Mouse (Mus musculus) midbrain, embryonic 15.5 days (tissue): ENCODE results near the gene Sertad2. TPM values are rescaled to one million over a fixed set of nuclear protein-coding genes. Genes with fewer than 3 reads are reported as not detected.

Source experiments
- ATAC-seq: fragments of 200-750 bp; cut with Nextera tagmentation; replicated peaks from 2 replicates; pipeline ENCODE4 v1.8.0; 2017; ENCODE audit warnings: moderate TSS enrichment
- H3K27ac ChIP-seq: fragments of 300-500 bp; sonication (generic); 2 replicates; pipeline ENCODE4 v1.5.1; 2015; ENCODE audit warnings: mild to moderate bottlenecking, inconsistent platforms
- H3K27me3 ChIP-seq: fragments of 300-500 bp; sonication (generic); replicated peaks from 2 replicates; pipeline ENCODE4 v1.6.1; 2015; ENCODE audit warnings: inconsistent platforms
- H3K36me3 ChIP-seq: fragments of 300-500 bp; sonication (generic); replicated peaks from 2 replicates; pipeline ENCODE4 v1.6.1; 2015; ENCODE audit warnings: inconsistent platforms
- H3K4me1 ChIP-seq: fragments of 300-500 bp; sonication (generic); 2 replicates; pipeline ENCODE4 v1.6.1; 2015; ENCODE audit warnings: inconsistent platforms
- H3K4me2 ChIP-seq: fragments of 300-500 bp; sonication (generic); 2 replicates; pipeline ENCODE4 v1.6.1; 2015; ENCODE audit warnings: inconsistent platforms, mild to moderate bottlenecking, moderate library complexity
- H3K4me3 ChIP-seq: fragments of 300-500 bp; sonication (generic); 2 replicates; pipeline ENCODE4 v1.5.1; 2015; ENCODE audit warnings: mild to moderate bottlenecking, inconsistent platforms
- H3K9ac ChIP-seq: fragments of 300-500 bp; sonication (generic); 2 replicates; pipeline ENCODE4 v1.6.1; 2015; ENCODE audit warnings: mild to moderate bottlenecking, inconsistent platforms
- H3K9me3 ChIP-seq: fragments of 300-500 bp; sonication (generic); 2 replicates; pipeline ENCODE4 v1.6.1; 2016; ENCODE audit warnings: inconsistent platforms
- WGBS: fragments of 180-500 bp; shearing (Covaris S2); methylation state at CpG from one replicate; pipeline ENCODE4 v1.1.7; 2015; ENCODE audit warnings: mixed read lengths; 5-methylcytosine and 5-hydroxymethylcytosine counted together
- polyA plus RNA-seq: library from polyadenylated mRNA; unstranded; fragments of >200 nt; fragmentation: Nextera tagmentation; extraction: Ambion mirVana; gene quantifications from 2 replicates; pipeline ENCODE4 v1.2.1, GENCODE M21; 2015

The Sertad2 gene
- polyA plus RNA-seq, 1 experiment from 2014 or later, result 27.7 TPM

GRCm38 (mm10) chr11:20552758-20553673, 10.0 kb downstream of the Sertad2 start:
- Histone ChIP-seq H3K36me3 (no peaks in the 10 kb centered on the region), H3K9me3 (no peaks in the 10 kb centered on the region), H3K9ac (no peak overlapping the region), H3K4me1 (no peaks in the 10 kb centered on the region), H3K27me3 (no peaks in the 10 kb centered on the region), H3K4me3 (no peak overlapping the region), H3K4me2 (no peak overlapping the region), H3K27ac (no peak overlapping the region)
- WGBS, result 65% methylated on average over 8 of the region's 8 CpGs
- no peak for ATAC-seq

- H3K4me2 ChIP-seq, result no peak overlapping the region
- no peaks in the 10 kb centered on the region for H3K4me1 ChIP-seq
- no peaks in the 10 kb centered on the region for H3K36me3 ChIP-seq
- no peak overlapping the region for H3K27ac ChIP-seq
- 82% methylated on average over 3 of the region's 3 CpGs for WGBS
- H3K4me3 ChIP-seq, result no peak overlapping the region
- no peaks in the 10 kb centered on the region for H3K9me3 ChIP-seq
- H3K9ac ChIP-seq, result no peak overlapping the region
- ATAC-seq, result no peak
- H3K27me3 ChIP-seq, result no peaks in the 10 kb centered on the region
Measured at GRCm38 (mm10) chr11:20555651-20556050, 12.6 kb downstream of the Sertad2 start.

GRCm38 (mm10) chr11:20556163-20556911, 13.3 kb downstream of the Sertad2 start:
- H3K36me3 ChIP-seq, result no peaks in the 10 kb centered on the region
- no peak for ATAC-seq
- no peak overlapping the region for H3K4me3 ChIP-seq
- no peak overlapping the region for H3K4me2 ChIP-seq
- no peaks in the 10 kb centered on the region for H3K9me3 ChIP-seq
- no peak overlapping the region for H3K9ac ChIP-seq
- H3K27me3 ChIP-seq, result no peaks in the 10 kb centered on the region
- H3K4me1 ChIP-seq, result peaks cover 3% of the 10 kb centered on the region
- H3K27ac ChIP-seq, result no peak overlapping the region
- WGBS, result 83% methylated on average over 7 of the region's 7 CpGs

GRCm38 (mm10) chr11:20559236-20559950, 16.3 kb downstream of the Sertad2 start:
- Histone ChIP-seq H3K4me2 (no peak overlapping the region), H3K4me1 (peaks cover 9% of the 10 kb centered on the region), H3K4me3 (no peak overlapping the region), H3K9me3 (no peaks in the 10 kb centered on the region), H3K36me3 (no peaks in the 10 kb centered on the region), H3K9ac (no peak overlapping the region), H3K27me3 (no peaks in the 10 kb centered on the region), H3K27ac (no peak overlapping the region)
- 86% methylated on average over 11 of the region's 11 CpGs for WGBS
- no peak for ATAC-seq

GRCm38 (mm10) chr11:20559951-20560642, 17.0 kb downstream of the Sertad2 start:
- Histone ChIP-seq H3K27me3 (no peaks in the 10 kb centered on the region), H3K9ac (no peak overlapping the region), H3K36me3 (no peaks in the 10 kb centered on the region), H3K4me2 (no peak overlapping the region), H3K4me3 (no peak overlapping the region), H3K4me1 (peaks cover 9% of the 10 kb centered on the region), H3K9me3 (no peaks in the 10 kb centered on the region), H3K27ac (no peak overlapping the region)
- no peak for ATAC-seq
- WGBS, result 72% methylated on average over 10 of the region's 10 CpGs

- H3K27me3 ChIP-seq, result no peaks in the 10 kb centered on the region
- peaks cover 9% of the 10 kb centered on the region for H3K4me1 ChIP-seq
- H3K36me3 ChIP-seq, result no peaks in the 10 kb centered on the region
- peak; percentile 98 for ATAC-seq
- 9% methylated on average over 13 of the region's 13 CpGs for WGBS
- peak overlapping the region; percentile 66 for H3K27ac ChIP-seq
- H3K9me3 ChIP-seq, result no peaks in the 10 kb centered on the region
- H3K4me2 ChIP-seq, result peak overlapping the region; percentile 52
- H3K4me3 ChIP-seq, result peak overlapping the region; percentile 24
- H3K9ac ChIP-seq, result peak overlapping the region; percentile 20; the same call in 1 of the 2 replicates
Measured at GRCm38 (mm10) chr11:20561323-20562002, 18.4 kb downstream of the Sertad2 start.

GRCm38 (mm10) chr11:20565057-20565456, 22.0 kb downstream of the Sertad2 start:
- H3K4me3 ChIP-seq, result no peak overlapping the region

GRCm38 (mm10) chr11:20571702-20572413, 28.8 kb downstream of the Sertad2 start:
- Histone ChIP-seq H3K4me1 (no peaks in the 10 kb centered on the region), H3K27me3 (no peaks in the 10 kb centered on the region), H3K9me3 (no peaks in the 10 kb centered on the region), H3K27ac (no peak overlapping the region), H3K4me2 (no peak overlapping the region), H3K4me3 (no peak overlapping the region), H3K36me3 (no peaks in the 10 kb centered on the region), H3K9ac (no peak overlapping the region)
- 78% methylated on average over 5 of the region's 5 CpGs for WGBS
- no peak for ATAC-seq

More at GRCm38 (mm10) chr11:20565057-20565456, 22.0 kb downstream of the Sertad2 start:
- no peak overlapping the region for H3K27ac ChIP-seq
- peaks cover 9% of the 10 kb centered on the region for H3K4me1 ChIP-seq
- no peaks in the 10 kb centered on the region for H3K27me3 ChIP-seq
- H3K36me3 ChIP-seq, result no peaks in the 10 kb centered on the region
- H3K9ac ChIP-seq, result no peak overlapping the region
- no peak overlapping the region for H3K4me2 ChIP-seq
- ATAC-seq, result no peak
- WGBS, result 95% methylated on average over 4 of the region's 4 CpGs
- H3K9me3 ChIP-seq, result no peaks in the 10 kb centered on the region

- Histone ChIP-seq H3K9ac (no peak overlapping the region), H3K4me1 (no peaks in the 10 kb centered on the region), H3K4me2 (no peak overlapping the region), H3K4me3 (no peak overlapping the region), H3K27me3 (no peaks in the 10 kb centered on the region), H3K27ac (no peak overlapping the region), H3K9me3 (no peaks in the 10 kb centered on the region), H3K36me3 (no peaks in the 10 kb centered on the region)
- WGBS, result 66% methylated on average over 8 of the region's 8 CpGs
- no peak for ATAC-seq
Measured at GRCm38 (mm10) chr11:20576046-20576635, 33.1 kb downstream of the Sertad2 start.

GRCm38 (mm10) chr11:20582758-20583157, 39.7 kb downstream of the Sertad2 start:
- Histone ChIP-seq H3K9ac (no peak overlapping the region), H3K27me3 (no peaks in the 10 kb centered on the region), H3K4me2 (no peak overlapping the region), H3K4me3 (no peak overlapping the region), H3K4me1 (no peaks in the 10 kb centered on the region), H3K36me3 (no peaks in the 10 kb centered on the region), H3K27ac (no peak overlapping the region), H3K9me3 (no peaks in the 10 kb centered on the region)
- no peak for ATAC-seq
- 96% methylated on average over 2 of the region's 2 CpGs for WGBS
